Mouse (Mus musculus): Measurements from ENCODE around the gene Hip1r. TPM values are rescaled to one million over a fixed set of nuclear protein-coding genes. Genes with fewer than 3 reads are reported as not detected.

Hip1r gene
- polyA plus RNA-seq, 1 experiment from 2014 or later = 33.8 TPM

GRCm38 (mm10) chr5:123997811-123998210, 24.4 kb downstream of the Hip1r start:
- 79% methylated on average over 16 of the region's 16 CpGs for WGBS
- no peak for ATAC-seq
- H3K27ac ChIP-seq (ENCODE audit: low read length) = no peak overlapping the region

DNA sequence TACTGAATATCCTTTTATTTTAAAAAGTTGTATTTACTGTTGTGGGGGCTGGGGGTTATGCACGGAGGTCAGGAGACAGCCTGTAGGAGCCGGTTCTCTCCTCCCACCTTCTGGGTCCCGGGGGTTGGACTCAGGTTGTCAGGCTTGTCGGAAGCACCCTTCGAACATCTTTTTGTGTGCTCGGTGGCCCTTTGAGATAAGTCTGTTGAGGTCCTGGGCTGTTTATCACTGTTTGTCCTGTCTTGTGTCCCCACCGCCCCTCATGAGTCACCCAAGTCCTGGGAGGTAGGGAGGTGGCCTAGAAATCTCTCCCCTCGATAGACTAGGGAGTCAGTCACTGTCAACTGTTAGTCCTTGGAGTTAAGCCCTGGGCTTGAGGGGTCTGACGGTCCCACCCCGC, 24.9 kb downstream of the Hip1r start:
- ATAC-seq = no peak
- H3K27me3 ChIP-seq (replicated peaks; ENCODE audit: control insufficient read depth, insufficient read depth, low read length) = no peaks in the 10 kb centered on the region
- no peaks in the 10 kb centered on the region for H3K9me3 ChIP-seq (ENCODE audit: control insufficient read depth, low read length)
- no peak overlapping the region for H3K4me3 ChIP-seq (ENCODE audit: low read length)
- peaks cover 12% of the 10 kb centered on the region; the same call in 1 of the 2 replicates for H3K36me3 ChIP-seq (ENCODE audit: control insufficient read depth, insufficient read depth, low read length)
- peaks cover 8% of the 10 kb centered on the region for H3K4me1 ChIP-seq (ENCODE audit: control insufficient read depth, insufficient read depth, low read length)
- no peak overlapping the region for H3K27ac ChIP-seq (ENCODE audit: low read length)
- WGBS = 76% methylated on average over 10 of the region's 10 CpGs
- H3K9ac ChIP-seq (ENCODE audit: low read depth, low read length) = no peak overlapping the region
- no peak overlapping the region for H3K4me2 ChIP-seq (ENCODE audit: low read depth, low read length)

More at GRCm38 (mm10) chr5:123997811-123998210, 24.4 kb downstream of the Hip1r start:
- Histone ChIP-seq H3K4me3 (ENCODE audit: low read length) (no peak overlapping the region), H3K36me3 (ENCODE audit: control insufficient read depth, insufficient read depth, low read length) (peaks cover 12% of the 10 kb centered on the region; the same call in 1 of the 2 replicates), H3K4me2 (ENCODE audit: low read depth, low read length) (no peak overlapping the region), H3K27me3 (replicated peaks; ENCODE audit: control insufficient read depth, insufficient read depth, low read length) (no peaks in the 10 kb centered on the region), H3K4me1 (ENCODE audit: control insufficient read depth, insufficient read depth, low read length) (peaks cover 6% of the 10 kb centered on the region), H3K9ac (ENCODE audit: low read depth, low read length) (no peak overlapping the region), H3K9me3 (ENCODE audit: control insufficient read depth, low read length) (no peaks in the 10 kb centered on the region)

GRCm38 (mm10) chr5:124000824-124001223, 27.4 kb downstream of the Hip1r start:
- WGBS = 11% methylated on average over 7 of the region's 7 CpGs
- Histone ChIP-seq H3K27me3 (replicated peaks; ENCODE audit: control insufficient read depth, insufficient read depth, low read length) (no peaks in the 10 kb centered on the region), H3K4me3 (ENCODE audit: low read length) (no peak overlapping the region), H3K4me2 (ENCODE audit: low read depth, low read length) (no peak overlapping the region), H3K9me3 (ENCODE audit: control insufficient read depth, low read length) (no peaks in the 10 kb centered on the region), H3K4me1 (ENCODE audit: control insufficient read depth, insufficient read depth, low read length) (peaks cover 16% of the 10 kb centered on the region), H3K27ac (ENCODE audit: low read length) (no peak overlapping the region), H3K9ac (ENCODE audit: low read depth, low read length) (no peak overlapping the region), H3K36me3 (ENCODE audit: control insufficient read depth, insufficient read depth, low read length) (peaks cover 18% of the 10 kb centered on the region; the same call in 1 of the 2 replicates)
- ATAC-seq = peak; percentile 27

DNA sequence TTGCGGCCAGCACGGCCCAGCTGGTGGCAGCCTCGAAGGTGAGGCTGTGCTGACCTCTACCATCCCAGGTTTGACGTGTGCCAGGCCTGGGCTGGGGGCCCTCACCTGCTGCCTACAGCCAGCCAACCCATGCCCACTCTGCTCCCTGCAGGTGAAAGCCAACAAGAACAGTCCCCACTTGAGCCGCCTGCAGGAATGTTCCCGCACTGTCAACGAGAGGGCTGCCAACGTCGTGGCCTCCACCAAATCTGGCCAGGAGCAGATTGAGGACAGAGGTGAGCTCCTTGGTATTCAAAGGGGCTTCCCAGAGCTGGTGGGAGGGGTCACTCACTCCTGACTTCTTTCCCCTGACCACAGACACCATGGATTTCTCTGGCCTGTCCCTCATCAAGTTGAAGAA, 27.8 kb downstream of the Hip1r start:
- Histone ChIP-seq H3K4me1 (ENCODE audit: control insufficient read depth, insufficient read depth, low read length) (peaks cover 16% of the 10 kb centered on the region), H3K9ac (ENCODE audit: low read depth, low read length) (no peak overlapping the region), H3K4me2 (ENCODE audit: low read depth, low read length) (no peak overlapping the region), H3K4me3 (ENCODE audit: low read length) (no peak overlapping the region), H3K36me3 (ENCODE audit: control insufficient read depth, insufficient read depth, low read length) (peaks cover 23% of the 10 kb centered on the region), H3K9me3 (ENCODE audit: control insufficient read depth, low read length) (no peaks in the 10 kb centered on the region), H3K27me3 (replicated peaks; ENCODE audit: control insufficient read depth, insufficient read depth, low read length) (no peaks in the 10 kb centered on the region), H3K27ac (ENCODE audit: low read length) (no peak overlapping the region)
- ATAC-seq = no peak
- 68% methylated on average over 9 of the region's 9 CpGs for WGBS

DNA sequence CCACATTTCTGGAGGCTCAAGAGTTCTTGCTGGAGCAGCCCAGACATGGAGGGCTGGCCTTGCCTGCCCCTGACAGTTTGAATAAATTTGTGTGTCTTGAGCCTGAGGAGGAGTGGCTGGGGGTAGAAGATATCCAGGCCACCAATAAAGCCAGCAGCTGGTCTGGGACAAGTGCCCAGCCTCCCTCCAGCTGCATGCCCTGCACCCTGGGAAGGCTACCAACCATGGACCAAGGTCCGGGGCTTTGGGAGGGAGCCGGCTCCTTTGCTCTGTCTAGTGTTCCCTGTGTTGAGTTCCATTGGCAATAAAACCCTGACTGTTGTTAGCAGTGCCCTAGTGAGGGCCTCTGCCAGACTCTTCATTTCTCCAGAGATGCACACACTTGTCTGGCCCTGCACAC, 29.4 kb downstream of the Hip1r start:
- Histone ChIP-seq H3K27ac (ENCODE audit: low read length) (peak overlapping the region; percentile 37; the same call in 1 of the 2 replicates), H3K4me1 (ENCODE audit: control insufficient read depth, insufficient read depth, low read length) (peaks cover 16% of the 10 kb centered on the region), H3K9ac (ENCODE audit: low read depth, low read length) (0 out of 2 replicates have a peak overlapping the region, but pooled peaks have one; percentile 14), H3K36me3 (ENCODE audit: control insufficient read depth, insufficient read depth, low read length) (peaks cover 24% of the 10 kb centered on the region), H3K27me3 (replicated peaks; ENCODE audit: control insufficient read depth, insufficient read depth, low read length) (no peaks in the 10 kb centered on the region), H3K4me3 (ENCODE audit: low read length) (no peak overlapping the region), H3K4me2 (ENCODE audit: low read depth, low read length) (no peak overlapping the region), H3K9me3 (ENCODE audit: control insufficient read depth, low read length) (no peaks in the 10 kb centered on the region)
- 71% methylated on average over 2 of the region's 2 CpGs for WGBS
- ATAC-seq = no peak

GRCm38 (mm10) chr5:124003375-124003774, 29.9 kb downstream of the Hip1r start:
- Histone ChIP-seq H3K27me3 (replicated peaks; ENCODE audit: control insufficient read depth, insufficient read depth, low read length) (no peaks in the 10 kb centered on the region), H3K4me2 (ENCODE audit: low read depth, low read length) (no peak overlapping the region), H3K9ac (ENCODE audit: low read depth, low read length) (no peak overlapping the region), H3K9me3 (ENCODE audit: control insufficient read depth, low read length) (no peaks in the 10 kb centered on the region), H3K4me3 (ENCODE audit: low read length) (no peak overlapping the region), H3K4me1 (ENCODE audit: control insufficient read depth, insufficient read depth, low read length) (peaks cover 16% of the 10 kb centered on the region), H3K27ac (ENCODE audit: low read length) (peak overlapping the region; percentile 37; the same call in 1 of the 2 replicates), H3K36me3 (ENCODE audit: control insufficient read depth, insufficient read depth, low read length) (peaks cover 27% of the 10 kb centered on the region)
- WGBS = 61% methylated on average over 4 of the region's 4 CpGs
- ATAC-seq = no peak

GRCm38 (mm10) chr5:124004356-124005150, 31.1 kb downstream of the Hip1r start:
- Histone ChIP-seq H3K9me3 (ENCODE audit: control insufficient read depth, low read length) (no peaks in the 10 kb centered on the region), H3K27me3 (replicated peaks; ENCODE audit: control insufficient read depth, insufficient read depth, low read length) (no peaks in the 10 kb centered on the region), H3K27ac (ENCODE audit: low read length) (peak overlapping the region; percentile 63), H3K4me1 (ENCODE audit: control insufficient read depth, insufficient read depth, low read length) (peaks cover 16% of the 10 kb centered on the region), H3K4me2 (ENCODE audit: low read depth, low read length) (no peak overlapping the region), H3K36me3 (ENCODE audit: control insufficient read depth, insufficient read depth, low read length) (peaks cover 29% of the 10 kb centered on the region), H3K4me3 (ENCODE audit: low read length) (no peak overlapping the region), H3K9ac (ENCODE audit: low read depth, low read length) (no peak overlapping the region)
- ATAC-seq = peak; percentile 85
- whole genome bisulfite sequencing = 72% methylated on average over 17 of the region's 17 CpGs

- H3K36me3 ChIP-seq (ENCODE audit: control insufficient read depth, insufficient read depth, low read length) = peaks cover 31% of the 10 kb centered on the region
- no peak overlapping the region for H3K4me3 ChIP-seq (ENCODE audit: low read length)
- 89% methylated on average over 15 of the region's 15 CpGs for WGBS
- no peak overlapping the region for H3K4me2 ChIP-seq (ENCODE audit: low read depth, low read length)
- H3K9ac ChIP-seq (ENCODE audit: low read depth, low read length) = no peak overlapping the region
- peaks cover 20% of the 10 kb centered on the region for H3K4me1 ChIP-seq (ENCODE audit: control insufficient read depth, insufficient read depth, low read length)
- peak overlapping the region; percentile 63 for H3K27ac ChIP-seq (ENCODE audit: low read length)
- H3K27me3 ChIP-seq (replicated peaks; ENCODE audit: control insufficient read depth, insufficient read depth, low read length) = no peaks in the 10 kb centered on the region
- ATAC-seq = no peak
- no peaks in the 10 kb centered on the region for H3K9me3 ChIP-seq (ENCODE audit: control insufficient read depth, low read length)
These were observed 31.7 kb downstream of the Hip1r start for GRCm38 (mm10) chr5:124005151-124005500.

DNA sequence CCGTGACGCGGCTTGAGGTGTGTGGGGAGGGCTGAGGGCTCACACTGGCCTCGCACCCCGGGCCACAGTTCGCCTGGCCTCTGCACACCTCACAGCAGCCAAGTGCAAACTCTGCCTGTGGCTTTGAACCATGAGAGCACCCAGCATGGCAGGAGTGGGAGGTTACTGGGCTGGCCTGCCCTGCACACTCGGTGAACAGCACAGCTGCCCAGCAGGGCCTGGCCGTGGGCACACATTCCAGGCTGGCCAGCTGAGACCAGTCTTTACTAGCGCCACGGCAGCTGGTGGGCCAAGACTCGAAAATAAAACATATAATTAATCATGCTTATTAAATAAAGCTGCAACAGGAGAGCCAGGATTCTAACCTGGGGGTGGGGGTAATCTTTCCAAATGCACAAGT, 32.2 kb downstream of the Hip1r start:
- peaks cover 24% of the 10 kb centered on the region for H3K4me1 ChIP-seq (ENCODE audit: control insufficient read depth, insufficient read depth, low read length)
- H3K4me3 ChIP-seq (ENCODE audit: low read length) = no peak overlapping the region
- no peak for ATAC-seq
- WGBS = 73% methylated on average over 11 of the region's 11 CpGs
- H3K36me3 ChIP-seq (ENCODE audit: control insufficient read depth, insufficient read depth, low read length) = peaks cover 32% of the 10 kb centered on the region
- peak overlapping the region; percentile 14; the same call in 1 of the 2 replicates for H3K27ac ChIP-seq (ENCODE audit: low read length)
- H3K4me2 ChIP-seq (ENCODE audit: low read depth, low read length) = no peak overlapping the region
- H3K9me3 ChIP-seq (ENCODE audit: control insufficient read depth, low read length) = no peaks in the 10 kb centered on the region
- no peak overlapping the region for H3K9ac ChIP-seq (ENCODE audit: low read depth, low read length)
- no peaks in the 10 kb centered on the region for H3K27me3 ChIP-seq (replicated peaks; ENCODE audit: control insufficient read depth, insufficient read depth, low read length)

Measured in intestine, embryonic 16.5 days (tissue).